Mouse (Mus musculus): Measurements from ENCODE around the gene Kcnip2. TPM values are rescaled to one million over a fixed set of nuclear protein-coding genes. Genes with fewer than 3 reads are reported as not detected.
A peak's percentile ranks its signal among the peaks of the same experiment; 100 is the strongest.

The Kcnip2 gene
- polyA plus RNA-seq, 1 experiment from 2014 or later, result 1.4 TPM

DNA sequence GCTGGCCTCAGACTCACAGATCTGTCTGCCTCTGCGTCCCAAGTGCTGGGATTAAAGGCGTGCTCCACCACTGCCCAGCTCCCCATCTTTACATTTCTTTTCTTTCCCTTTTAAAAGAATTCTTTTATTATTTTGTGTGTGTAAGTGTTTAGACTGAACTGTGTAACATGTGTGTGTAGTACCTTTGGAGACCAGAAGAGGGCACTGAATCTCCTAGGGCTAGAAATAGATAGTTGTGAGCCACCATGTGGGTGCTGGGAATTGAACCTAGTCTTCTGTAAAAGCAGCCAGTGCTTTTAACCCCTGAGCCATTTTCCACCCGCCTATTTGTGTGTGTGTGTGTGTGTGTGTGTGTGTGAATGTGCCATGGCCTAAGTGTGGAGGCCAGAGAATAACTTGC, 11.9 kb upstream of the Kcnip2 start:
- ATAC-seq, result no peak
- Histone ChIP-seq H3K4me1 (no peaks in the 10 kb centered on the region), H3K27me3 (replicated peaks) (no peaks in the 10 kb centered on the region), H3K9ac (no peak overlapping the region), H3K27ac (no peak overlapping the region), H3K4me3 (no peak overlapping the region), H3K4me2 (no peak overlapping the region), H3K36me3 (0 out of 2 replicates have a peak, but pooled peaks cover 3% of the 10 kb centered on the region), H3K9me3 (replicated peaks) (0 out of 2 replicates have a peak, but pooled peaks cover 3% of the 10 kb centered on the region)
- 70% methylated on average over 3 of the region's 3 CpGs for WGBS (ENCODE audit: insufficient replicate concordance)

DNA sequence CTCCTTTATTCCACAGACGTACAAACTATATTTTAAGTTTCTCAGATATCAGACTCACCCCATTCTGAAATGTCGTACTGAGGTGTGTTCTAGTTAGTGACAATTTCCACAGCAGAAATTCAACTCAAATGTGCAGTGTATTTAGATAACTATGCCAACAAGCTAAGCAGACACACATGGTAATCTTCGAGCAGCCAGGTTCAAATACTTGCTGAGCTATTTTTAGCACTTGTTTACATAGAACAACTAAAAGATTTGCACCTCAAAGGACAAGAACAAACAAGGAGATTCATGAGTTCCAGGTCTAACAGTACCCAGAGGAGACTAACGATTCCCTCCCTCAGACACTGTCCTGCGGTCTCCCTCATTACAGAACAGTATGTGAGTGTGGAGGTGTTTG, 11.3 kb upstream of the Kcnip2 start:
- ATAC-seq, result no peak
- WGBS (ENCODE audit: insufficient replicate concordance), result 66% methylated on average over 5 of the region's 5 CpGs

DNA sequence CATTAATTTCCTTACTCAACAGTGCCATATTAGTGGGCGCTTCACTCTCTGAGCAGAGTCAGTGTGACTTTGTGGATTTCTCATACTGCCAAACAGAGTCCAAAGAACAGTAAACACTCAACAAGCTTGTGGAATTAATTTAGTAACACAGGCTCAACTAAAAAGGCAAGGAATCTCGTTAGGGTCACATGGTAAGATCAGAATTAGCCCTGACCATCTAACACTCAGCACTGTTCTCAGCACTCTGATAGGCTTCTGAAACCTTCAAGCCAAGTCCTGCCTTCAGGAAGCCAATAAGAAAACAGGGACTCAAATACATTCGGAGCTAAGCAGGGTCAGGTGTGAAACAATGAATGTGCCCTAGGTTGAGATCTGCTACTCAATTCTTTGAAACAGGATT, 10.3 kb upstream of the Kcnip2 start:
- Histone ChIP-seq H3K4me1 (no peaks in the 10 kb centered on the region), H3K4me3 (no peak overlapping the region), H3K9ac (no peak overlapping the region), H3K9me3 (replicated peaks) (0 out of 2 replicates have a peak, but pooled peaks cover 3% of the 10 kb centered on the region), H3K27me3 (replicated peaks) (no peaks in the 10 kb centered on the region), H3K4me2 (no peak overlapping the region), H3K36me3 (0 out of 2 replicates have a peak, but pooled peaks cover 3% of the 10 kb centered on the region), H3K27ac (no peak overlapping the region)
- ATAC-seq, result no peak
- WGBS (ENCODE audit: insufficient replicate concordance), result 64% methylated on average over 3 of the region's 3 CpGs

More for the DNA sequence above, 11.3 kb upstream of the Kcnip2 start:
- Histone ChIP-seq H3K4me1 (no peaks in the 10 kb centered on the region), H3K9ac (no peak overlapping the region), H3K27ac (no peak overlapping the region), H3K9me3 (replicated peaks) (0 out of 2 replicates have a peak, but pooled peaks cover 3% of the 10 kb centered on the region), H3K4me3 (no peak overlapping the region), H3K36me3 (0 out of 2 replicates have a peak, but pooled peaks cover 3% of the 10 kb centered on the region), H3K4me2 (no peak overlapping the region), H3K27me3 (replicated peaks) (no peaks in the 10 kb centered on the region)

DNA sequence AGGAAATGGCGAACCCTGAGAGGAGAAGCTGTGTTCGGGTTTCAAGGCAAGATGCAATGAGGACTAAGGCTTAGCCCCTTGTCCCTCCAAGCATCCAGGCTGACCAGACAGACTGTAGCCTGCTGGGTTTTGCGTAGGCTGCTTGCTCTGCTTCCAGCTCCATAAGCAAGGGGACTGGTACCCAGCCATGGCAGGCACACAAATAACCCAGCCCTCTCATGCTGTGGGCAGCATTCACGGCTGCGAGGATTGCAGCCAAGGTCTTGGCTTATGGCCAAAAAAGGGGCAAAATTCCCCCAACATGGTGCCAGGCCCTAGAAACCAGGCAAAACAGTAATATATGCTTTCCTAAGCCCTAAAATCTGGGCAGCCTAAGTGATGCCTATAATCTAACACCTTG, 6.0 kb upstream of the Kcnip2 start:
- 69% methylated on average over 5 of the region's 5 CpGs for WGBS (ENCODE audit: insufficient replicate concordance)
- Histone ChIP-seq H3K27me3 (replicated peaks) (peaks cover 11% of the 10 kb centered on the region), H3K4me2 (no peak overlapping the region), H3K9ac (no peak overlapping the region), H3K36me3 (peaks cover 4% of the 10 kb centered on the region; the same call in 1 of the 2 replicates), H3K9me3 (replicated peaks) (no peaks in the 10 kb centered on the region), H3K4me1 (0 out of 2 replicates have a peak, but pooled peaks cover 9% of the 10 kb centered on the region), H3K4me3 (no peak overlapping the region), H3K27ac (no peak overlapping the region)
- no peak for ATAC-seq

DNA sequence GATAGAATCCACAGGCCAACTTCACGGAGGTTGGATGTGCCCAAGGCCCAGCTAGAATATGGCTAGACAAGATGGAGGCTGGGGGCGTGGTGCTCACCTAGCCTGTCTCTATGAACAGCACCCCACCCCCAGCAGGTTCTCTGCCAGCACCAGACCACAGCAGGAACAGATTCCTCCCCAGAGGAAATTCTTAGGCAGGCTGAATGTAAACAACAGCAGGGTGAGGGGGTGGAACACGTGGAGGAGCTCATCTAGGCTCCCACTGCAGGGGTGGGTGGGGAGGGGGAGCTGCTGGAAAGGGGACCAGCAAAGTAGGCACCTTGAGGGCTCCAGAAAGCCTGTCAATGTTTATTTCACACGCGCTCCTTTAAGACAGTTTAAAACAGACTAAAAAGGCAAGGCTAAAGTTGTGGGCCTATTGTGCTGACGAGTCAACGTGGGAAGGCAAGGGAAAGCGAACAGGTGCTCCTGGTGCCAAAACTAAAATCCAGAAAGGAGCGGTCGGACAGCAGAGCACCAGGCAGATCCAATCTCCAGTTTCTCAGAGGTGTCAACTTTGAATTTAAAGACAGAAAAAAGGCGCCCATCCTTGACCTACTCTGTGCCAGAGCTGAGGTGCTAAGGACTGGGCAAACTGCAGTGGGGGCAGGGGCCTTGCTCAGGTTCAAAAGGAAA, 2.1 kb upstream of the Kcnip2 start:
- H3K4me2 ChIP-seq, result no peak overlapping the region
- H3K9me3 ChIP-seq (replicated peaks), result no peaks in the 10 kb centered on the region

DNA sequence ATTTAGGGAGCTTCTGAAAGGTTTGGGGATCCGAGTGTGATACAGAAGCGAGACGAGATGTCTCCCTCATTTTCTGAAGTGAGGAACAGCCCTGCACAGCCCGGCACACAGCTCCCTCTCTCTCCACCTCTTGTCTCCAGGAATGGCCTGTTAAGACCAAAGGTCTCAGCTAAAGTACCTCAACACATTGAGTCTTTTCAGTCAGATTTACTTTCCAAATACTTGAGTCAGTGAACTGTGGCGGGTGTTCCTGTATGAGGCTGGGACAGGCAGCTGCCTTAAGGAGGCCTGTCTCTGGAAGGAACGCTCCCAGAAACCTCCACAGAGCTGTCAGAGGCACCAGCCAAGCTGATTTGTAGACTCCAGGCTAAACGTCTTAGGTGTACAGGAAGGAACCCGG, 866 bp upstream of the Kcnip2 start:
- Histone ChIP-seq H3K4me2 (no peak overlapping the region), H3K9me3 (replicated peaks) (no peaks in the 10 kb centered on the region), H3K36me3 (peaks cover 4% of the 10 kb centered on the region; the same call in 1 of the 2 replicates), H3K4me1 (peaks cover 38% of the 10 kb centered on the region), H3K27me3 (replicated peaks) (peaks cover 59% of the 10 kb centered on the region), H3K27ac (no peak overlapping the region), H3K4me3 (no peak overlapping the region), H3K9ac (no peak overlapping the region)
- no peak for ATAC-seq
- WGBS (ENCODE audit: insufficient replicate concordance), result 46% methylated on average over 8 of the region's 8 CpGs

More for the DNA sequence above, 2.1 kb upstream of the Kcnip2 start:
- Histone ChIP-seq H3K4me3 (no peak overlapping the region), H3K36me3 (peaks cover 4% of the 10 kb centered on the region; the same call in 1 of the 2 replicates), H3K27me3 (replicated peaks) (peaks cover 48% of the 10 kb centered on the region), H3K4me1 (peaks cover 26% of the 10 kb centered on the region), H3K27ac (no peak overlapping the region), H3K9ac (no peak overlapping the region)
- WGBS (ENCODE audit: insufficient replicate concordance), result 62% methylated on average over 11 of the region's 11 CpGs
- no peak for ATAC-seq

DNA sequence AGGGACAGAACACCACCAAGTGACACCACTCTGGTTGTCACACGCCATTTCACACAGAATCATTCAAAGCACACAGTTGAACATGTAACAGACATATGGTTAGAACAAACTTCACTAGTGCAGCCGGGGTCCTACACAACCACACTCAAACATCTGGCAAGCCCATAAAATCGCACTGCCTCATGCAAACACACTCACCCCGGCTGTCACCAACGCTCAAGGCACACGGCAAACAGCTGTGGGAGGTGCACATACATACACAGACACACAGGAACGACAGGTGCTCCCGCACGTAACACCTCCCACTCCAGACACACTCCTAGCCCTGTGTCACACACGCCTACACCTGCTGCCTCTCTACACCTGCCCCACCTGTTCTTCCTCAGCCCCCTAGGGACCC, 691 bp downstream of the Kcnip2 start:
- H3K27ac ChIP-seq, result no peak overlapping the region
- peaks cover 38% of the 10 kb centered on the region for H3K4me1 ChIP-seq
- H3K9ac ChIP-seq, result no peak overlapping the region
- peaks cover 68% of the 10 kb centered on the region for H3K27me3 ChIP-seq (replicated peaks)
- WGBS (ENCODE audit: insufficient replicate concordance), result 57% methylated on average over 10 of the region's 10 CpGs
- H3K36me3 ChIP-seq, result peaks cover 4% of the 10 kb centered on the region; the same call in 1 of the 2 replicates
- peak overlapping the region; percentile 36 for H3K4me3 ChIP-seq
- ATAC-seq, result no peak
- H3K4me2 ChIP-seq, result peak overlapping the region; percentile 61
- H3K9me3 ChIP-seq (replicated peaks), result no peaks in the 10 kb centered on the region

DNA sequence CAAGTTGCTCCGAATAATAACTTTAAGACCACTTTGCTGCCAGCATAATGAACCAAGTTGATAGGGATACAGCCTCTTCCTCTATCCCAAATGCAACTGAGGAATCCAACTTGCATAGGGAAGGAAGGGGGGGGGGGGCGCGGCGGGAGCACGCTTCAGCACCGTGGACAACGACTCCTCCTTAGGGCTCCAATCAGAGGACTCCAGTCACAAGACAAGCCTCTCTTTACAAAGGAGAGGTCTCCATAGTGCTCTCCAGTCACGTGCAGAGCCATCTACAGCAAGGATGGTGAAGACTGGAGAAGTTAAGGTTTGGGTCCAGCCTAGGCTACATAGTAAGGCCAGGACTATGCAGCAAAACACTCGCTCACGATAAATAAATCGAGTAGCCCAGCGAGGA, 2.1 kb downstream of the Kcnip2 start:
- H3K27me3 ChIP-seq (replicated peaks), result peaks cover 68% of the 10 kb centered on the region
- H3K4me2 ChIP-seq, result no peak overlapping the region
- H3K4me1 ChIP-seq, result peaks cover 38% of the 10 kb centered on the region
- peaks cover 4% of the 10 kb centered on the region; the same call in 1 of the 2 replicates for H3K36me3 ChIP-seq
- no peak for ATAC-seq
- no peak overlapping the region for H3K9ac ChIP-seq
- WGBS (ENCODE audit: insufficient replicate concordance), result 14% methylated on average over 12 of the region's 12 CpGs
- H3K4me3 ChIP-seq, result no peak overlapping the region
- H3K9me3 ChIP-seq (replicated peaks), result no peaks in the 10 kb centered on the region
- no peak overlapping the region for H3K27ac ChIP-seq

DNA sequence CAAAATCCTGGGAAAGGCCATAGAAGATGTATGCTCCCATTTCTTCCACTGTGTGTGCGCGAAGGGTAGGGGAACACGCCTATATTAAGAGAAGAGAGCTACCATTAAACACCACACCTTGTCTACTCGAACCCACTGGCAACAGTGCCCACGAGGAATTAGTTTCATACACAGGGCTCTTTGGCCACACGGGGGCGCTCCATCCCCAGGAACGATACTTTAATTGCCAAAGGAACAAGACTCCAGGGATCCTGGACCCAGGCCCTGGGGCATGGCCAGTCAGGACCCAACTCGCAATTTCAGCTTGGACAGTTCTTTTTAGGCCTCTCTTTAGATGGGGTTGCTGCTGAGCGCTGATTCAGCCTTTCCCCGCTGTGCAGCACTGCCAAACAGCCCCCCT, 2.6 kb downstream of the Kcnip2 start:
- Histone ChIP-seq H3K4me2 (no peak overlapping the region), H3K36me3 (peaks cover under 1% of the 10 kb centered on the region; the same call in 1 of the 2 replicates), H3K4me1 (peaks cover 36% of the 10 kb centered on the region), H3K27ac (no peak overlapping the region), H3K27me3 (replicated peaks) (peaks cover 68% of the 10 kb centered on the region), H3K9ac (no peak overlapping the region), H3K9me3 (replicated peaks) (no peaks in the 10 kb centered on the region), H3K4me3 (no peak overlapping the region)
- ATAC-seq, result no peak
- 8% methylated on average over 11 of the region's 11 CpGs for WGBS (ENCODE audit: insufficient replicate concordance)

DNA sequence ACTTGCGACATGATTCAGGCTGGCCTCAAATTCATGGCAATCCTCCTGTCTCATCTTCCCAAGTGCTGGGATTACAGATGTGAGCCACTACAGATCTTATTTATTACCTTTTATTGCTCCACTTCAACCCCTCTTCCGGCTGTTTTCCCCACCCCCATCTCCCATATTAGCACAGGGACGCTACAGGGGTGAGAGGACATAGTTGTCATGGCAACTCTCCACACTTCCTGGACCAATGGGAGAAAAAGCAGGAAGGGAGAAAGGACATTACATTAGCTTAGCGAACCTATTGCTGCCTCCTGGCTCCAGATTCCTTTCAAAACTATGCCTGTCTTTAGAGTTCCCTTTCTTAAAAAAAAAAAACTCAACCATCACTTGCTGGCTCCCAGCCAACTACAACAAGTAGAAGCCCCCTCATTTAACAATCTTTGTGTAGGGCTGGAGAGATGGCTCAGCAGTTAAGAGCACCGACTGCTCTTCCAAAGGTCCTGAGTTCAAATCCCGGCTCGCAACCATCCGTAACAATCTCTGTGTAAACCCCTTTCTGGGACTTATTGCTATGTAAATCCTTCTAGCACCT, 3.1 kb downstream of the Kcnip2 start:
- peak overlapping the region; percentile 70 for H3K4me2 ChIP-seq
- H3K36me3 ChIP-seq, result no peaks in the 10 kb centered on the region
- no peak for ATAC-seq
- no peak overlapping the region for H3K27ac ChIP-seq
- H3K4me3 ChIP-seq, result peak overlapping the region; percentile 36
- no peak overlapping the region for H3K9ac ChIP-seq
- H3K27me3 ChIP-seq (replicated peaks), result peaks cover 66% of the 10 kb centered on the region
- H3K9me3 ChIP-seq (replicated peaks), result no peaks in the 10 kb centered on the region
- WGBS (ENCODE audit: insufficient replicate concordance), result 17% methylated on average over 8 of the region's 8 CpGs
- peaks cover 31% of the 10 kb centered on the region for H3K4me1 ChIP-seq

DNA sequence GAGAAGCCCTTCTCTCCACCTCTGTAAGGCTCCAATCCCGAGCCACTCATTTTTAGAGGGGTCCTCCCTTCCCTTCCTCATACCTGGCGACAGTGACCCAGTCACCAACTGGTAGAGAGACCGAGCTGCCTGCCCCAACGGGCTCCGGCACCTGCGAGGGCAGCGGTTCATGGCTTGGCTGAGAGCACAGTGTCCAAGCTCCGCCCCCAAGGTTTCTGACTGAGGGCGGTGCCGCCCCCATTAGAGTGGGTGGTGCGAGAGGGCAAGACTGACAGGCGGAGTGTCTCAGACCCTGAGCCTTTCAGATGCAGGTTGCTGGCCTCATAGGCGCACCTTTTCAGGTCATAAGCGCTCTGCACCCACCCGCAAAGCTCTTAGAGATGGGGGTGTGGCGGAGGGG, 3.7 kb downstream of the Kcnip2 start:
- peak overlapping the region; percentile 15; the same call in 1 of the 2 replicates for H3K9ac ChIP-seq

DNA sequence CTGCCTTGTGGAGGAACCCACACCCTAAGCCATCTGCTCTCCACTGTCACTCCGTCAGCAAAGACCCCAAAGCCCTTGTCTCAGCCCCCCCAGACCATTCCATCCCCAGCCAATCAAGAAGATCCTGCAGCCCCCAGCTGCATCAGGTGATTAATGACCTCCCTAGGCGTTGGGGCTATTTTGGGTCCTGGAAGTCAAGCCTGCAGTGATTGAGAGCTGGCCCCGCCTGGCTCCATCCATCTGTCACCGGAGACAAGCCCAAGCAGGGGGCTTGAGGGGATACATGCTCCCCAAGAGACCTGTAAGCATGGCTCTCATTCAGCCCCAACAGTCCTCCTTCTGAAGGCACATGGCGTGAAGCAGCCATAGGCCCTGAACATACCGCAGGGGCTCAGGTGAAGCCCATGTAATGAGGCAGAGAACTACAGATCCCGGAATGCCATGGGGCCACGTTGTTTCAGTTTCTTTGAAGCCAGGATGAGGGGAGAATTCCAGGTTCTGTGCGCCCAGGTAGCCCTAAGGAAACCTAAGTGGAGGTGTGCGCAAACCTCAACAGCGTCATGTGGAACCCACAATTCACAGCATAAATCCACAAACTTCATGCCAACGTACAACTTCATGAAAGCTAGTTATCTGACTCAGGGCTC, 4.7 kb downstream of the Kcnip2 start:
- Histone ChIP-seq H3K9me3 (replicated peaks) (no peaks in the 10 kb centered on the region), H3K36me3 (no peaks in the 10 kb centered on the region), H3K9ac (no peak overlapping the region), H3K4me3 (no peak overlapping the region), H3K4me2 (no peak overlapping the region), H3K27ac (no peak overlapping the region), H3K27me3 (replicated peaks) (peaks cover 50% of the 10 kb centered on the region), H3K4me1 (peaks cover 29% of the 10 kb centered on the region)
- ATAC-seq, result no peak
- 60% methylated on average over 12 of the region's 12 CpGs for WGBS (ENCODE audit: insufficient replicate concordance)

More for the DNA sequence above, 3.7 kb downstream of the Kcnip2 start:
- peak; percentile 77 for ATAC-seq
- Histone ChIP-seq H3K36me3 (no peaks in the 10 kb centered on the region), H3K27me3 (replicated peaks) (peaks cover 60% of the 10 kb centered on the region), H3K4me1 (peaks cover 30% of the 10 kb centered on the region), H3K9me3 (replicated peaks) (no peaks in the 10 kb centered on the region), H3K27ac (no peak overlapping the region), H3K4me2 (peak overlapping the region; percentile 70), H3K4me3 (peak overlapping the region; percentile 36)
- 3% methylated on average over 16 of the region's 16 CpGs for WGBS (ENCODE audit: insufficient replicate concordance)

Measured in liver, embryonic 12.5 days (tissue).